In the genomic region with DNA sequence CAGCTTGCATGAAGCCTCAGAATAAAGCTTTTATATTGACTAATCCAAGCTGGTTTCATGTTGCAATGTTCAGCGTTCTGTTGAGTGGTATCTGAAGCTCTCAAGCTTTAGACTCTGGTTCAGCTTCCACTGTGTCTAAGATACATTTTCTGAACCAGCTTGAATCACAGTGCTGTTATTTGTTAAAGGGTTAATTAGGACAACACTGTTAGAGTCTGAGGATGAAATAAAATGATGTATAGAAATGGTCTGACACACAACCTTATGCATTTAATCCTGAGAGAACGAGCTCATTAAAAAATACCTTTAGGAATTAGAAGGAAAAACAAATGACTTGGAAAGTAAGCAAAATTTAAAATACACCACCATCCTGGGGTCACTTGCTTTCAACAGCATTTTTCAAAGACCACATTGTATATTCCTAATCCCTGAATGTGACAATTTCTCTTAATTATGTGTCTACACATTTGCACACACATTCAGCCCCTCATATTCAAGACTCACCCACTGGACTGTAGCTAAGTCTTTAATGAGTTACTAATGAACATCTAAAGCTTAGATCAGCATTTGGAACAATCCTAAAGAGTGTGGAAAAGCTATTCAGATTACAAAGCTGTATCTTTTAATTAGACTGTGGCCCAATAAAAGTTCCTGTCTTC, we compare ENCODE assay signal across 22 mouse cellular contexts.
DNase-seq lines count a peak whose midpoint lies in the region; ATAC-seq and TF ChIP-seq lines count a peak whose summit lies in the region.
"Had no signal": no experiment of that assay in that cellular context is flagged by ENCODE, and none has a peak within 500 bp of the region (broad histone marks: within the 10 kb centered on the region; RNA-seq: fewer than 3 reads in every experiment).

No protein-coding gene starts in this region.

- no peak for TF ChIP-seq CTCF in layer of hippocampus, adult 2 months (conservative IDR thresholded peaks at IDR 0.05)
- TF ChIP-seq CTCF in forebrain, postnatal 0 days (IDR thresholded peaks at IDR 0.05; ENCODE audit: low read depth) = no peak

- no peaks in the 10 kb centered on the region for H3K9me3 ChIP-seq in forebrain, embryonic 13.5 days (replicated peaks)
- no peaks in the 10 kb centered on the region for H3K9me3 ChIP-seq in forebrain, postnatal 0 days (ENCODE audit: low read length)
- H3K9me3 ChIP-seq: embryonic facial prominence, embryonic 10.5 days; hindbrain, embryonic 12.5 days had no signal

- H3K36me3 ChIP-seq in forebrain, embryonic 13.5 days (ENCODE audit: poor library complexity, severe bottlenecking) = no peaks in the 10 kb centered on the region
- H3K36me3 ChIP-seq in forebrain, postnatal 0 days (ENCODE audit: insufficient read depth) = no peaks in the 10 kb centered on the region
- H3K36me3 ChIP-seq: embryonic facial prominence, embryonic 10.5 days; hindbrain, embryonic 12.5 days had no signal

- peaks cover 13% of the 10 kb centered on the region for H3K4me1 ChIP-seq in forebrain, embryonic 13.5 days
- 0 out of 2 replicates have a peak, but pooled peaks cover 5% of the 10 kb centered on the region for H3K4me1 ChIP-seq in forebrain, postnatal 0 days (ENCODE audit: insufficient read depth)
- H3K4me1 ChIP-seq: embryonic facial prominence, embryonic 10.5 days; hindbrain, embryonic 12.5 days had no signal

- peak; percentile 81 for ATAC-seq in forebrain, embryonic 13.5 days
- no peak for ATAC-seq in forebrain, postnatal 0 days
- ATAC-seq in erythroblast, adult 5-6 weeks (replicated peaks; ENCODE audit: low FRiP score, poor library complexity, severe bottlenecking) = no peak
- ATAC-seq: activated CD4-positive, CD25-positive, alpha-beta regulatory T cell, adult 4 months; hindbrain, embryonic 16.5 days; inflammation-experienced regulatory T-cells, adult 6 months; Patski had no signal

- H3K9ac ChIP-seq in forebrain, embryonic 13.5 days = no peak overlapping the region
- H3K9ac ChIP-seq in forebrain, postnatal 0 days = no peak overlapping the region
- H3K9ac ChIP-seq: hindbrain, embryonic 12.5 days had no signal

- 7% methylated on average over 2 of the region's 2 CpGs for WGBS in forebrain, embryonic 13.5 days
- 14% methylated on average over 2 of the region's 2 CpGs for WGBS in forebrain, postnatal 0 days

- 0 out of 2 replicates have a peak overlapping the region, but pooled peaks have one; percentile 8 for H3K27ac ChIP-seq in layer of hippocampus, adult 2 months
- H3K27ac ChIP-seq in forebrain, embryonic 13.5 days = no peak overlapping the region; the same call in 1 of the 2 replicates
- 0 out of 2 replicates have a peak overlapping the region, but pooled peaks have one; percentile 3 for H3K27ac ChIP-seq in forebrain, postnatal 0 days (ENCODE audit: low read depth, low read length)
- H3K27ac ChIP-seq: embryonic facial prominence, embryonic 10.5 days; gastrocnemius, adult 2 months; hindbrain, embryonic 12.5 days had no signal

- no peak for DNase-seq in layer of hippocampus, adult 2 months (ENCODE audit: low spot score in 2 of 2)
- DNase-seq in layer of hippocampus, postnatal 25 days (ENCODE audit: extremely low spot score in 1 of 2, low spot score in 1 of 2) = no peak
- peak; percentile 40 for DNase-seq in Muller cell, postnatal 12 days (ENCODE audit: inconsistent ontology term)
- DNase-seq in forebrain, postnatal 0 days = no peak
- DNase-seq in heart, adult 11 months = no peak
- DNase-seq: adrenal gland, postnatal 14 days; cerebellum, adult 18-20 months; cerebellum, adult 9-11 months; cerebellum, postnatal 36 days; gastrocnemius, adult 2 months; gastrocnemius, postnatal 25 days; heart, postnatal 10 days; heart, postnatal 4 days had no signal

- peaks cover 30% of the 10 kb centered on the region for H3K27me3 ChIP-seq in forebrain, embryonic 13.5 days
- H3K27me3 ChIP-seq in forebrain, postnatal 0 days (ENCODE audit: insufficient read depth, low read length) = no peaks in the 10 kb centered on the region
- H3K27me3 ChIP-seq: hindbrain, embryonic 12.5 days; Patski had no signal

- no peak overlapping the region for H3K4me2 ChIP-seq in forebrain, embryonic 13.5 days
- H3K4me2 ChIP-seq in forebrain, postnatal 0 days (ENCODE audit: low read depth) = no peak overlapping the region
- H3K4me2 ChIP-seq: hindbrain, embryonic 12.5 days had no signal

- H3K4me3 ChIP-seq in layer of hippocampus, adult 2 months = no peak overlapping the region
- no peak overlapping the region for H3K4me3 ChIP-seq in forebrain, embryonic 13.5 days
- no peak overlapping the region for H3K4me3 ChIP-seq in forebrain, postnatal 0 days (ENCODE audit: low read depth, low read length)
- H3K4me3 ChIP-seq: embryonic facial prominence, embryonic 10.5 days; erythroblast, embryonic 14.5 days; gastrocnemius, adult 2 months; hindbrain, embryonic 12.5 days had no signal
